Mouse (Mus musculus): ENCODE measurements around the gene Gm28897.
"Not testable (repeated sequence)": the region's sequence is repeated elsewhere in the genome, so short reads cannot be mapped to it uniquely, and the experiment has no call there.

The Gm28897 gene

GRCm38 (mm10) chrY:80926695-80927094 lies at the start of gene Gm28897:
Gm28897 (plus strand) TSS chrY:80926995.
- not testable (repeated sequence) for DNase-seq
